Mouse (Mus musculus): ENCODE measurements around the gene Lamtor2. TPM values are rescaled to one million over a fixed set of nuclear protein-coding genes. Genes with fewer than 3 reads are reported as not detected.

The Lamtor2 gene
- polyA plus RNA-seq, 1 experiment from 2014 or later = 256 TPM

GRCm38 (mm10) chr3:88514231-88515094 lies 38.4 kb downstream of the Lamtor2 start:
- Histone ChIP-seq H3K9me3 (ENCODE audit: control insufficient read depth, low read length) (no peaks in the 10 kb centered on the region), H3K36me3 (ENCODE audit: control insufficient read depth, insufficient read depth, low read length) (no peaks in the 10 kb centered on the region), H3K4me2 (ENCODE audit: low read depth, low read length) (no peak overlapping the region), H3K9ac (ENCODE audit: low read depth, low read length) (no peak overlapping the region), H3K27ac (ENCODE audit: low read length) (peak overlapping the region; percentile 53), H3K27me3 (replicated peaks; ENCODE audit: control insufficient read depth, insufficient read depth, low read length) (no peaks in the 10 kb centered on the region), H3K4me3 (ENCODE audit: low read length) (no peak overlapping the region), H3K4me1 (ENCODE audit: control insufficient read depth, insufficient read depth, low read length) (peaks cover 47% of the 10 kb centered on the region)
- ATAC-seq = peak; percentile 24; the same call in 1 of the 2 replicates
- WGBS = 68% methylated on average over 10 of the region's 10 CpGs

GRCm38 (mm10) chr3:88513546-88514115 lies 39.2 kb downstream of the Lamtor2 start:
- Histone ChIP-seq H3K9me3 (ENCODE audit: control insufficient read depth, low read length) (no peaks in the 10 kb centered on the region), H3K4me2 (ENCODE audit: low read depth, low read length) (no peak overlapping the region), H3K4me3 (ENCODE audit: low read length) (no peak overlapping the region), H3K9ac (ENCODE audit: low read depth, low read length) (0 out of 2 replicates have a peak overlapping the region, but pooled peaks have one; percentile 37), H3K27ac (ENCODE audit: low read length) (peak overlapping the region; percentile 53), H3K27me3 (replicated peaks; ENCODE audit: control insufficient read depth, insufficient read depth, low read length) (no peaks in the 10 kb centered on the region), H3K4me1 (ENCODE audit: control insufficient read depth, insufficient read depth, low read length) (peaks cover 50% of the 10 kb centered on the region), H3K36me3 (ENCODE audit: control insufficient read depth, insufficient read depth, low read length) (no peaks in the 10 kb centered on the region)
- WGBS = 68% methylated on average over 7 of the region's 7 CpGs
- ATAC-seq = no peak

- no peak for ATAC-seq
- WGBS = 36% methylated on average over 15 of the region's 15 CpGs
- Histone ChIP-seq H3K36me3 (ENCODE audit: control insufficient read depth, insufficient read depth, low read length) (no peaks in the 10 kb centered on the region), H3K9me3 (ENCODE audit: control insufficient read depth, low read length) (no peaks in the 10 kb centered on the region), H3K9ac (ENCODE audit: low read depth, low read length) (peak overlapping the region; percentile 37), H3K27ac (ENCODE audit: low read length) (peak overlapping the region; percentile 78), H3K27me3 (replicated peaks; ENCODE audit: control insufficient read depth, insufficient read depth, low read length) (no peaks in the 10 kb centered on the region), H3K4me1 (ENCODE audit: control insufficient read depth, insufficient read depth, low read length) (peaks cover 48% of the 10 kb centered on the region), H3K4me3 (ENCODE audit: low read length) (no peak overlapping the region), H3K4me2 (ENCODE audit: low read depth, low read length) (no peak overlapping the region)
These were observed 39.9 kb downstream of the Lamtor2 start for GRCm38 (mm10) chr3:88512896-88513545.

- Histone ChIP-seq H3K9ac (ENCODE audit: low read depth, low read length) (peak overlapping the region; percentile 37), H3K27ac (ENCODE audit: low read length) (peak overlapping the region; percentile 78), H3K4me1 (ENCODE audit: control insufficient read depth, insufficient read depth, low read length) (peaks cover 48% of the 10 kb centered on the region), H3K4me2 (ENCODE audit: low read depth, low read length) (no peak overlapping the region), H3K27me3 (replicated peaks; ENCODE audit: control insufficient read depth, insufficient read depth, low read length) (no peaks in the 10 kb centered on the region), H3K36me3 (ENCODE audit: control insufficient read depth, insufficient read depth, low read length) (no peaks in the 10 kb centered on the region), H3K9me3 (ENCODE audit: control insufficient read depth, low read length) (no peaks in the 10 kb centered on the region), H3K4me3 (ENCODE audit: low read length) (no peak overlapping the region)
- ATAC-seq = peak; percentile 8; the same call in 1 of the 2 replicates
- 38% methylated on average over 6 of the region's 6 CpGs for WGBS
These were observed 40.6 kb downstream of the Lamtor2 start for GRCm38 (mm10) chr3:88512141-88512895.

- H3K4me1 ChIP-seq (ENCODE audit: control insufficient read depth, insufficient read depth, low read length) = peaks cover 48% of the 10 kb centered on the region
These were observed 41.3 kb downstream of the Lamtor2 start for GRCm38 (mm10) chr3:88511559-88511958.

GRCm38 (mm10) chr3:88510421-88511289 lies 42.2 kb downstream of the Lamtor2 start:
- no peaks in the 10 kb centered on the region for H3K9me3 ChIP-seq (ENCODE audit: control insufficient read depth, low read length)
- no peaks in the 10 kb centered on the region for H3K36me3 ChIP-seq (ENCODE audit: control insufficient read depth, insufficient read depth, low read length)
- no peak for ATAC-seq
- peaks cover 50% of the 10 kb centered on the region for H3K4me1 ChIP-seq (ENCODE audit: control insufficient read depth, insufficient read depth, low read length)
- H3K9ac ChIP-seq (ENCODE audit: low read depth, low read length) = peak overlapping the region; percentile 69
- peak overlapping the region; percentile 97 for H3K27ac ChIP-seq (ENCODE audit: low read length)
- peak overlapping the region; percentile 70 for H3K4me2 ChIP-seq (ENCODE audit: low read depth, low read length)
- H3K4me3 ChIP-seq (ENCODE audit: low read length) = peak overlapping the region; percentile 46
- 47% methylated on average over 13 of the region's 13 CpGs for WGBS
- H3K27me3 ChIP-seq (replicated peaks; ENCODE audit: control insufficient read depth, insufficient read depth, low read length) = no peaks in the 10 kb centered on the region

More at GRCm38 (mm10) chr3:88511559-88511958, 41.3 kb downstream of the Lamtor2 start:
- no peak overlapping the region for H3K4me2 ChIP-seq (ENCODE audit: low read depth, low read length)
- no peak overlapping the region for H3K4me3 ChIP-seq (ENCODE audit: low read length)
- no peaks in the 10 kb centered on the region for H3K9me3 ChIP-seq (ENCODE audit: control insufficient read depth, low read length)
- 42% methylated on average over 4 of the region's 4 CpGs for WGBS
- no peak for ATAC-seq
- no peak overlapping the region for H3K27ac ChIP-seq (ENCODE audit: low read length)
- H3K36me3 ChIP-seq (ENCODE audit: control insufficient read depth, insufficient read depth, low read length) = no peaks in the 10 kb centered on the region
- H3K9ac ChIP-seq (ENCODE audit: low read depth, low read length) = peak overlapping the region; percentile 41
- H3K27me3 ChIP-seq (replicated peaks; ENCODE audit: control insufficient read depth, insufficient read depth, low read length) = no peaks in the 10 kb centered on the region

GRCm38 (mm10) chr3:88509692-88510420 lies 43.0 kb downstream of the Lamtor2 start, which contains the start of gene Lmna:
TSS of gene Lmna (minus strand) at chr3:88509956.
- WGBS = under 1% methylated on average over 31 of the region's 31 CpGs
- Histone ChIP-seq H3K9me3 (ENCODE audit: control insufficient read depth, low read length) (no peaks in the 10 kb centered on the region), H3K9ac (ENCODE audit: low read depth, low read length) (peak within 1 kb of the TSS; percentile 69), H3K4me3 (ENCODE audit: low read length) (peak within 1 kb of the TSS; percentile 46), H3K27ac (ENCODE audit: low read length) (peak within 1 kb of the TSS; percentile 97), H3K4me2 (ENCODE audit: low read depth, low read length) (peak within 1 kb of the TSS; percentile 70), H3K36me3 (ENCODE audit: control insufficient read depth, insufficient read depth, low read length) (no peaks in the 10 kb centered on the region), H3K27me3 (replicated peaks; ENCODE audit: control insufficient read depth, insufficient read depth, low read length) (no peaks in the 10 kb centered on the region), H3K4me1 (ENCODE audit: control insufficient read depth, insufficient read depth, low read length) (peaks cover 53% of the 10 kb centered on the region)
- ATAC-seq = peak; percentile 90

GRCm38 (mm10) chr3:88509250-88509649 lies 43.6 kb downstream of the Lamtor2 start:
- Histone ChIP-seq H3K9ac (ENCODE audit: low read depth, low read length) (peak overlapping the region; percentile 69), H3K27me3 (replicated peaks; ENCODE audit: control insufficient read depth, insufficient read depth, low read length) (no peaks in the 10 kb centered on the region), H3K4me2 (ENCODE audit: low read depth, low read length) (peak overlapping the region; percentile 70), H3K4me1 (ENCODE audit: control insufficient read depth, insufficient read depth, low read length) (peaks cover 49% of the 10 kb centered on the region), H3K36me3 (ENCODE audit: control insufficient read depth, insufficient read depth, low read length) (no peaks in the 10 kb centered on the region), H3K9me3 (ENCODE audit: control insufficient read depth, low read length) (no peaks in the 10 kb centered on the region), H3K4me3 (ENCODE audit: low read length) (peak overlapping the region; percentile 46), H3K27ac (ENCODE audit: low read length) (peak overlapping the region; percentile 97)
- WGBS = 66% methylated on average over 3 of the region's 3 CpGs
- ATAC-seq = peak; percentile 34; the same call in 1 of the 2 replicates
